Mouse (Mus musculus) layer of hippocampus, postnatal 14 days (tissue): ENCODE measurements around the gene Casp12. TPM values are rescaled to one million over a fixed set of nuclear protein-coding genes. Genes with fewer than 3 reads are reported as not detected.

Experiments
- total RNA-seq, 2 experiments: library from RNA; stranded (reverse); gene quantifications; 2 replicates each; pipeline ENCODE4 v1.2.3; 2021

Gene Casp12
- total RNA-seq, 2 experiments from 2014 or later = 1.0 to 1.1 TPM

Other genes starting within 250 kb of the Casp12 start
- gene Casp1, start 46.9 kb upstream of the Casp12 start, total RNA-seq = 1 to 10 TPM in 1 of 2 experiments, under 1 TPM in 1; 0.94 to 1.2 TPM
- 1 to 10 TPM in 1 of 2 experiments, under 1 TPM in 1; 0.90 to 1.1 TPM for gene Casp4, start 36.6 kb upstream of the Casp12 start, total RNA-seq